Mouse (Mus musculus): ENCODE results near the gene Frk.
"Not testable (repeated sequence)": the region's sequence is repeated elsewhere in the genome, so short reads cannot be mapped to it uniquely, and the experiment has no call there.

Gene Frk

GRCm38 (mm10) chr10:34617216-34617615 lies 134.0 kb downstream of the Frk start:
- DNase-seq (ENCODE audit: low spot score): no peak

- DNase-seq (ENCODE audit: low spot score): no peak
Observed at GRCm38 (mm10) chr10:34618490-34618889, 135.3 kb downstream of the Frk start.

GRCm38 (mm10) chr10:34620540-34620939 lies 137.3 kb downstream of the Frk start:
- DNase-seq (ENCODE audit: low spot score): not testable (repeated sequence)

- no peak for DNase-seq (ENCODE audit: low spot score)
Observed at GRCm38 (mm10) chr10:34638245-34638644, 155.0 kb downstream of the Frk start.
